Mouse (Mus musculus) right cerebral cortex, postnatal 10 days (tissue): ENCODE results near the gene Mapk11.

Experiments
- DNase-seq, 2 experiments: peaks; one replicate each; pipeline ENCODE4 v3.0.0; 2021; ENCODE audit warnings: low spot score in 2 of 2

Gene Mapk11

DNA sequence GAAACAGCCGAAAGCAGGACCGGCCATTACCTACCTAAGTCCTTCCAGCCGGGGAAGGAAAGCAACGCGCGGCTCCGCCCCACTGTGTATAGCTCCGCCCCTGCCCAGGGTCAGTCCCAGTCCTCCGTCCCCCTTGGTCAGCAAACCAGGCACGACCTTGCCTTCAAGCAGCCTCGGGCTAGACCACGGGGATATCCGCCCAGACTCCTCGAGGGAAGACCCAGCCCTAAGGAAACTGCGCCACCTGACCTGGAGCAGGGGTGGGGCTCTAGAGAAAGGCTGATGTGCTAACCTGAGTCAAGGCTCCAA, 24.4 kb upstream of the Mapk11 start:
- DNase-seq, result peak in 1 of 2 experiments; percentile 70

DNA sequence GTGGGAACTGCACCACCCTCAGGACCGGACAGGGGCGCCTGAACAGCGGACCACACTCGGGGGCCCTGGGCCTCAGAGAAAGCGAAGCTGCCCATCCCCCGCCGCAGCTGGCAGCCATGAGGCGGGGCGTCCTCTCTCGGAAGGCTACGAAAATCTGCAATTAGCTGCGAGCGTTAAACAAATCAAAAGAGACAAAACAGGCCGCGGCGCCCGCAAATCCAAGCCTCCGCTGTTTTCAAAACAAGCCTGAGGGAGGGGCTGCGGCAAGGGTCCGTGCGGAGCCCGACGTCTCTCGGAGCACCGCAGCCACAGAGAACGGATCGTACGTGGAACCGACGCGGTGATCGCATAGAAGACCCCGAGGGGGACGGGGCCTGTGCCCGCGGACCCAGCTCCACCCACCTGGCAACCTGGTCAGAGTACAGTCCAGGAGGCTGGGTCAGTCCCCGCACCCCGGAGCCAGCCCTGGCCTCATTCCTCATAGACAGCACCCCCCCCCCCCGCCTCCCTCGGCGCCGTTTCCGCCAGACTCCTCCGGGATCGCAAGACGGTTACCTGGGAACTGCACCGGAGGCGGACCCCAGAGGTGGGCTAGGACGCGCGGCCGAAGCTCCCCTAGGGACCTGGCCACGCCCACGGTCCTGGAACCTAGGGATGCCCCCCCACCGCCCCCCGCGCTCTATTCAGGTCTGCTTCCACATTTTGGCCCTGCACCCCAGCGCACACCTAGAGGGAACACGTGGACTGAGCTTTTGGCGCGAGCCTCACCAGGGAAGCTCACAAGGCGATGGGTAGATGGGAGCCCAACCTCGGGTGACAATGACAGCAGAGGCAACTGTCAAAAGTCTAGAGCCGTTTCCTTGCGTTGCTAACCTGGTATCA, 23.8 kb upstream of the Mapk11 start:
- peak; percentile 73 to 76 for DNase-seq

DNA sequence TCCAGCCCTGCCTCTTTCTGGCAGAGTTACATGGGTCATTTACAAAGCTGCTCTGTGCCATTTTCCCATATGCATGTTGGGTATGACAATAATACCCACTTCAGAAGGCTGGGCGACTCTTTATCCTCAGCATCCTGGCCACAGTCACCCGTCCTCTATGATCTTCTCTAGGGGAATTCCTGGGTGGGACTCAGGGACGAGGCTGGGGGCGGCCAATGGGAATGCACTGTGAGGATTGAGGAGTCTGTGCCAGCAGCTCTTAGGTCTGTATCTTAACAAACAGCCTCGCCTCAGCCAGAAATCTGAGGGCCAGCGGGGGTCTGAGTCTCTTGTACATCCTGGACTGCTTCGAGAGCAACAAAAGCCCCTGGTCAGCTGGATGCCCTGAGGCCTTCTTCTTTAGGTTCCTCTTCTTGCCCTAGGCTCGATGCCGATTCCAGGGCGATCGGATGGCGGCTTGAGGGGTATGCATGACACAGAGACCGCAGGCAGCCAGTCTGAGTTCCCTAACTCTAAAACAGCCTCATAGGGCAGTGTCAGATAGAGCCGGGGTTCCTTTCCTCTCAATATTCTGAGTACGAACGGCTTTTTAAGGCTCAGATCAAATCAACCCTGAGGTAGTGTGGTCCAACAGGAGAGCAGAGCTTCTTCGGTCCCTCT, 23.0 kb upstream of the Mapk11 start:
- DNase-seq, result no peak

DNA sequence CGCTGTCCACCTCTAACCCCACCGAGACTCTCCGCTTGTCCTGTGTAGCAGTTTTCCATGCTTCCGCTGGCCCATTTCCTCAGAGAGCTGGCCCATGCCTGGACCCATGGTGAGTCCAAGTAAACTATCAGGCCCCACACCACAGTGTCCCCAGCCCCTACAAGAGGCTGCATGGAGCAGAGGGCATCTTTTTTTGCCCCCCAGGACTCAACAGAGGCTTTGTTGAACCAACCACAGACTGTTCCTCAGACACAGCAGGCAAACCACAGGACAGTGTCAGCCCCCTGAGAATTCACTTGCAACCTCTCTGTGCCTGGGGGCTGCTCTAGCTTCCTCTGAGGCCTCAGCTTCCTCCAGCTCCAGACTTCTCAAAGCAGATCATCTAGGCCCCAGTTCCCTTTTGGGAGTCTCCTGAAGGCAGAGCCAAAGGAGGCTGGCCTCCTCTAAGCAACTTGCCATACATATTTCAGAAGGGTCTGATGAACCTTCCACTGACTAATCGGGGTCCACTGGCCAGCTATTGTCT, 22.2 kb upstream of the Mapk11 start:
- DNase-seq, result no peak

DNA sequence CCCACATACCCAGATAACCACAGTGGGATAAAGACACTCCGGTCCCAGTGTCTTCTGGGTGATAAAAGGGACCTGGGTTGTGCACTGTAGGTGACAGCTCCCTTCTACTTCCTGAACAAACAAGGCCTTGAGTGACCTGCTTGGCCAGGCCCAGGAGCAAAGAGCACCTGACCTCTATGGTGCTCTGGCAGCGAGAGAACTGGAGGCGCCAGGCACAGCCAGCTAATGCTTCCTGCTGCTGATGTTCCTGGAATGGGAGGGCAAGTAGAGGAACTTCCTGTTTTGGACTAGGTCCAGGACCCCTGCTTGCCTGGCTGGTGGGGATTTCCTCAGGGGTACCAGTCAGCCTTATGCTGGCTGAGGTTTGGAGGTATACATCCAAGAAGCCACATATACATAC, 20.7 kb upstream of the Mapk11 start:
- no peak for DNase-seq

DNA sequence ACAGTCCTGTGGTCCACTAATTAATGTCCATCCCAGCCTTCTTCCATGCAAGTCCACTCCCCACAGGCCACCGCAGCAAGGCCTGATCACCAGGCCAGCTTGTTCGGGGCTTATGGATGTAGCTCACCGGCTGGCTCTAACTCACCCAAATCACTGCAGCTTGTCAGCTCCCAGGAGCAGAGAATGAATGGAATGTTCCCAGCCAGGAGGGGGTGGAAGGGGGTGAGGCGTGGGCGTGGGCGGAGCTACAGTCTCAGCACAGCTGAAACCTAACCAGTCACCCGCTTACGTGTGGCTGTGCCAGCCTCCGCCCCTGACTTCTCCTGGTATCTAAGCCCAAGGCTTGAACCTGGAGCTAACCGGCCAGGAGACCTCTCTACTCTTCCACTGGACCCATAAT, 20.0 kb upstream of the Mapk11 start:
- peak; percentile 88 to 90 for DNase-seq

DNA sequence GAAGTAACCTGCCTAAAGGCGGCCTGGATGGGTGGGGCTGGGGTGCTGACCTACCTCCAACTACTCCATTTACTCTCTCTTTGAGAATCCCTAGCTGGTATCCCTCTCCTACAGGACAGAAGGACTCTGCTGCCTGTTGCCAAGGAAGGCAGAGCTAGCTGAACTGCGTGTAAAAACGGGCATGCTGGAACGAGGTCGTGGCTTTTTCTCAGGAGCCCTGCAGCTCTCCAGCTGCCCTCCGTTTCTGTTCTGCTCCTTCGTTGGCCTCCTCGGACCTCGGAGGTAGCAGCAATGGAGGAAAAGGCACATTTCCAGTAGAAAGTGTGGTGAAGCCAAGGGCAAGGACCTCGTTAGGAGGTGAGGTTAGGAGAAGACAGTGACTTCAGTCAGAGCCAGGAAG, 19.5 kb upstream of the Mapk11 start:
- DNase-seq, result no peak

DNA sequence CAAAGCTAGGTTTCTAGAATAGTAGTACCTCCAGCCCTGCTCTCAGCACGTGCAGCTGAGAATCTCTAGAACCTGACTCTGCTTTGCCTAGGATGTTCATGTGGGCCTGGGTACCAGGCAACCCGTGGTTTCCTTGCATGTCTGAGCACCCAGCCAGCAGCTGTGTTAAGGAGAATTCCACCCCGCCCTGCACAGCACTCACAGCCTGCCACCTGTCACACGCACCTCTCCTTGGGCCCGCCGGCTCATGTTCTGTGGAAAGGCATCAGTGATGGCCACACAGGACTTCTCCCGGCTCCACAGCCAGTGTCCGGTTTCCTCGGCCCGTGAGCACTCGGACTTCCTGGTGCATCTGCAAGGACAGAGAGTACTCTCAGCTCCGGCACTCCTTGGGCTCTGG, 16.1 kb upstream of the Mapk11 start:
- DNase-seq, result no peak

DNA sequence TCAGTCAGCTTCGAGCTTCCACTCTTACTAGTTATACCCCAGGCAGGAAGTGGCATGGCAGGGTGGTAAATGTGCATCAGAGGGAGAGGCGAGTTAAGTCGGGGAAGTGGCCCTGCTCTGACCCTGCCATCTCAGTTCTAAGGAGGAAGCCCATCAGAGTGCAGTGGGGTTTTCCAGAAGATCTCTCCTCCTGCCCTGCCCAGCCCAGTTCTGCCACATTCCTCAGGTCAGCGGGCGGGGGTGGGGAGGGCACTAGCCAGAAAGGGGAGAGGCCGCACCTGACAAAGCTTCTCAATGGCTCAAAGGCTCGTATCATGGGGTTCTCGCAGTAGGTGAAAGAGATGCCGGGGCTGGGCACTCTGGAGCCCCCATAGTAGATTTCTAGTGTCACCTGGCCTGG, 12.0 kb upstream of the Mapk11 start:
- DNase-seq, result no peak

DNA sequence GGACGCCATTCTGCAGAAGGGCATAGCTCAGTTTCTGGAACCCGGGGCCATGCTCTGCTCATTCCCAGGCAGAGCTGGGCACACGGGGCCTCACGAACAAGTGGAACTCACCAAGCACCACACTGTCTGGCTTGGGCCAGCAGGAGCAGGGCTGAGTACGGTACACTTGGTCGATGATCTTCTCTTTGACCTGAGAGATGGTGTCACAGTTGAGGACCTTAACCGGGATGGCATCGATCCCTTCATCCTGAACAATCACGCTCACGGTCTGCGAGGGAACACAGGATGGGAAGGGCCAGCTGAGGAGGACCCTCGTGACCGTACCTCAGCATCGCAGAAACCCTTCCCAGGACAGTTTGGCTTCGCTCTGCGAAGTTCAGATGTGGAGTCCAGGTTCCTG, 9.1 kb upstream of the Mapk11 start:
- DNase-seq, result no peak

DNA sequence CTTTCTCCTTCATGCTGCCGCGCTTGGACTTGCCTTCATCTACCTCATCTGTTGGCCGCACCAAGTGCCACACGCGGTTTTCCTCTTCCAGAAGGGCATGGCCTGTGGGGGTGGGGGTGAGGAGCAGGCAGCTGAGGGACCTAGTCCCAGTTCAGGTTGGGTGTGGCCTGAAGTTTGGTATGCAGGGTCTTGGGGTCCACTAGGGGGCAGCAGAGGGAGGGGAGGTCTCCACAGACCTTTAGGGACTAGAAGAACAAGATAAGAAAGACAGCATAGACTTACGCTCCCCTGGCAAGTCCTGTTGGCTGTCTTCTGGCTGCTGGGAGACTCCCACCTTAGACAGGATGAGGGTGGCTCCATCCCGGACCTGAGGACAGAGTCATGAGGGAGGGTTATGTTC, 8.5 kb upstream of the Mapk11 start:
- DNase-seq, result peak in 1 of 2 experiments; percentile 71

DNA sequence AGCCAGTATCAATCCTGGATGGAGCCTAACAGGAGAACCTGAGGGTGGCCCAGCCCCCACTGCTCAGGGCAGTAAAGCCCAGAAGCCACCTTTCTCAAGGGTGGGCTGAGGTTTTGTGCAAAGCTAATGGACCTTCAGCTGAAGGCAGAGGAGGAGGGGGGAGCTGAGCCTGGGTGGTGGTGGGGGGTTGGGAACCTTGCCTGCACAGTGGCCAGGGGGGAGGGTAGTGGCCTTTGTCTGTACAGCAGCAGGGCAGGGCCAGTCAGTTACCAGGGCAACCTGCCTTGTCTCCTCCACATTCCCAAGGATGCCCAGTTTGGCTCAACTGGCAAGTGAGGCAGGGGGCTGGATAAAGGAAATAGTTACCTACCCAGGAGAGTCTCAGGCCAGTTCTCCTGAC, 2.9 kb upstream of the Mapk11 start:
- no peak for DNase-seq

DNA sequence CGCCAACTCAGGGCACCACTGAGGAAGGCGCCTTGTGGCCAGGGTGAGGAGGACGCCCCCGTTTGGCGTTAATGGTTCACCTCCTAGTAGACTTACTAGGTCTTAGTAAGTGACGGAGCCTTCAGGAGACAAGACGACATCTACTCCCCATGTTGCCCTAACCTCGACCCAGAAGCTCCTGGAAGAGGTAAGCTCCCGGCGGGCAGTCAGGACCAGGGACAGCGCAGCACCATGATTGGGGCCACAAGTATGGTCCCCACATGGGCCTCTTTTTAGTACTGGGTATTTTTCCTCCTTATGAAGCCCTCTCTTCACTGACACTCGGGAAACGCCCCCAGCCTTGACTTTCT, 588 bp upstream of the Mapk11 start:
- no peak for DNase-seq

DNA sequence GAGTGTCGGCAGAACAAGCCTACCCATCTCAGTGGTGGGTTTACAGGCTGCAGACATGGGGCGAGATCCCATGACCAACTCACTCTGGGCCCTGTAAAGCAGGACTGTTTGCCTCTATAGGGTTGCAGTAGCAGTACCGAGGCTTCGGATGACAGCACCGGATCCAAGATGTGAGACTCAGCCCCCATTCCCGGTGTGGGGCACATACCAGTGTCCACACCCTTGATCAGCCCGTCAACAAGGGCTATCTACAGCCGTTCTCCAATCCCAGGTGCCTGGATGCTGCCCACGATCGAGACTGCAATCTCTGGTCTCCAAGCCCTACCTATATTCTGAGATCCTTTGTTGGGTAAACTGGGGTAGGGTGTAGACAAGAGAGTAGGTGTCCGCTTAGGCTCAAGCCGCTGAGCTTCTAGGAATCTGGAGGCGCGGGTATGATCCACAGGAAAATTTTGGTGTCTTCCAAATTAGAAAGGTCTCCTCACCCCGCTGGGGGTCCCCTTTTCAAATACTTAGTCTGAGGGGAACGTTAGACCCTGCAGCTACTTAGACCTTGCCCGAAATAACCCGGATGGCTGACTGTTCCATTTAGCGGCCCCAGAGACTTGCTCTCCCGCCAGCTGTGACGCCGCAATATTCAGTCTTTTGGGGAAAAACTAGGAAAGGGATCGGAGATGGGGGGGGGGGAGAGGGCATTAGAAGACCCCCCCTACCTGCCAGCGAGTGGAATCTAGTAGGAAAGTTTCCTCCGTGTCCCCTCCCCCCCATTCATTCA, 745 bp downstream of the Mapk11 start:
- no peak for DNase-seq

DNA sequence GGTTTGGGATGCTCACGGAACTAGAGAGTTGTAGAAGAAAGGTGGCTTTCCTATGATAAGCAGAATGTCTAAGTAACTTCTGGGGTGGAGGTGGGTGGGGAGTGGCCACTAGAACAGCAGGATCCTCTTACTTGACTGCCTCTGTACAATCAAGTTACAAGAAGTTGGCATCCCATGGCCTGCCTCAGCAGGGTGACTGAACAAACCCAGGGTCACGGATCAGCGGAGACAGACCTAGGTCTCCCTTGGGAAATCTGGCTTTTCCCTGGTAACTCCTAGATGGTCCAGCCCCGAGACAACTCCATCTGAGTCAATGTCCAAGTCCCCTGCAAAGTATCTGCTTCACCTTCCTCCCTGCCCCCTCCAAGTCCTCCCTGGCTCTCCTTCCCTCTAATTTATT, 1.5 kb downstream of the Mapk11 start:
- DNase-seq, result no peak

DNA sequence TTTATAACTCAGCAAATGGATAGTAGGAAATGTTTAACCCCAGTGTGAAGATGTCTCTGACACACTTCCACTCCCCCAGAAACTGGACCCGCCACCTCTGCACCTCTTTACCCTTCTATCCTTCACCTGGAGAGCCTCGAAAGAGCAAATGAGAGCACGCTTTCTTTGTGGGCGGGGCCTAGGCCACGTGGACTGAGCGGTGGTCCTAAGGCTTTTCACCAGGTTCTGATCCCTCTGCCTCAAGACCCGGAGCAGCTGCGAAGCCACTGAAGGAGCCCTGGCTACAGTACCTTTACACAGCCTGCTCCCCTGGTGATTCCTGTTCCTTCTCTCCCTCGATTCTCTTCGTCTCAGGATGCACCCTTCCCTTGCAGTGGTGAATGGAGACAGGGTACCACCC, 2.0 kb downstream of the Mapk11 start:
- DNase-seq, result no peak

DNA sequence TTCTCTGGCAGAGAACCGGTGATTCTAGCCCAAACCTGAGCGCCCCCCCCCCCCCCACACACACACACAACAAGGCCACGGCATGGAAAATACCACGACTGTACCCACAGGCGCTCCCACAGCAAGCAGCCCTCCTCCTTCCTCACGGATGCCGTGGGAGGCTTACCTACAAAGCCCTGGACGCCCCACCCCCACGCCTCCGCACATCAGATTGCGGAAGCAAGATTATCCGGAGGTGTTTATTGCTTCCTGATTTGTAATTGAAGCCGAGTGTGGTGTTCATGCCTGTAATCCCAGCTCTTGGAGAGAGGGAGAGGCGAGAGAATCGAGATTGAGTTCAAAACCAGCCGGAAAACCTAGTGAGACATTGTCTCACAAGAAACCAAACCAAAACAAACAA, 2.4 kb downstream of the Mapk11 start:
- no peak for DNase-seq

DNA sequence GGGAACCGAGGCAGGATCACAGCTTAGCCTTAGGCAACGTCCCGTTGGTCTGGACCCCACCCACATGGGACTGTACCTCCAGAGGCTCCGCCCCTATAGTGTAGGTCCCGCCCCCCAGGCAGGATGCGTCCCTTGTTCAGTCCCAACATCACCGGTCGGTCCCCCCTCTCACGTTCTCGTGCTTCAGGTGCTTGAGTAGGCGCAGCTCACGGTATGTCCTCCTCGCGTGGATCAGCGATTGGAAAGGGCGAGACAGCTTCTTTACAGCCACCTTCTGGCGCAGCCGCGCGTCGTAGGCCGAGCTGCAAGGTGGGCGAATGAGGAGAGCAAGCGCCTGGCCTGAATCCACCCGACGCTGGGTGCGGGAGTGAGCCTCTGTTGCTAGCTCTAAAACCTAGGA, 2.9 kb downstream of the Mapk11 start:
- peak; percentile 72 to 74 for DNase-seq

DNA sequence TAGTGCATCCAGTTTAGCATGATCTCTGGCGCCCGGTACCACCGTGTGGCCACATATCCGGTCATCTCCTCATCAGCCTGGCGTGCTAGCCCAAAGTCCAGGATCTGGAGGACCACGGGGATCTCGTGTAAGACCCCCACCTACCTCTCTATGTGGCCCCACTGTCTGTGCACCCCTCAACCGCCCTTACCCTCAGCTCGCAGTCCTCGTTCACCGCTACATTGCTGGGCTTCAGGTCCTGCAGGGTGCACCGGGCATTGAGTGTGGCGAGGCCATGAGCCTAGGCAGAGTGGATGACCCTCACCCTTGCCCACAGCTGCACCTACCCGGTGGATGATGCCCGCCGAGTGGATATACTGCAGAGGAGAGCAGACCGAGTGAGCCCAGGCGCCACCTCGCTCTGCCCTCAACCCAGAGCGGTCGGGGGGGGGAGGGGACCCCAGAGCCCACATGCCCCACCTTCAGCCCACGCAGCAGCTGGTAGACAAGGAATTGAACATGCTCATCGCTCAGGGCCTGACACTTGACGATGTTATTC, 3.5 kb downstream of the Mapk11 start:
- DNase-seq, result no peak

DNA sequence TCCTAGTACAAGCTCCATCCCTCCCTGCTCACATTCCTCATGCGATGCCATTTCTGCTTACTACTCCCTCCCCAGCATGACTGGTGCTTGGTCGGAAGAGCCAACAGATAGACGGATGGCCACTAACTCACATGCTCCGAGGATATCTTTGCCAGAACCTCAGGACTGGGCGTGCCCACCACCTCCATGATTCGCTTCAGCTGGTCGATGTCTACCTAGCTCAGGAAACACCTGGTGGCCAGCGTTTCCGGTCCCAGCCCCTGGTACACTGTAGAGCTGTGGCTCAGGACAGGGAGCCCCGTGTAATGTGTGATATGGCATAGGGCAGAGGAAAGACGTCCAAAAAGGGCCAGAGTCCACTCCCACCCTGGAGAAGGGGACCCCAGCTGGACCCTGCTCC, 4.5 kb downstream of the Mapk11 start:
- DNase-seq, result no peak

DNA sequence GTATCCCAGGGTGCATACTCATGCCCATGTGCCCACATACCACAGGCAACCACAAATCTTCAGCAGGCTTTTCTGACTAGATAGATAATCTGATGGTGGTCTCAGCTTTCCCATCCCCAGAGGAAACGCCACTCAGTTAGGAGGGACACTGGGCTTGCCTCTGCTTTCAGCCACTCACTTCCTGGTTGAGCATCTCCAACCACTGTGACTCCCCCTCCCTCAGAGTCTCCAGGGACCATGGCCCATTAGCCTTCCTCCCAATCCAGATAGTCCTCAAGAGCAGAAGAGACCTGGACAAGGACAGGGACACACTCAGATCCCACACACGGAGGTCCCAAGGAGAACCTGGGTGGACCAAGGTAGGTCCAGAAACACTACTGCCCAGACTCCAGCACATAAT, 6.3 kb downstream of the Mapk11 start:
- no peak for DNase-seq

DNA sequence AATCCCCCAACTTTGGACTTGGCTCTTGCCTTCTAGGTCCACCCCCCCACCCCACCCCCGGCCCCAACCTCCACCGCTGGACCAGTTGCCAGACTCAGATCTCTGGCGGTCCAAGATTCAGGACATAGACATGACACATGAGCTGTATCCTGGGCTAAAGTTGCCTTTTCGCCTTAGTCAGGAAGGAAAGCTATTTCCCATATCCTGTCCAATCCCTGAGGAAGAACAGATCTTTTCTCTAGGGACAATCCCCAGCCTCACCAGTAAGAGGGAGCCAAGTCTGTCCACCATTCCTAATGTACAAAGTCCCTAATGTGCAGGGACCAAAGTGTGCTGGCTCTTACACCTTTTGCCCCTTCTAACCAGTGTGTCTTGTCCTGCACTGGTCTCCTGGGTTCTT, 7.5 kb downstream of the Mapk11 start:
- DNase-seq, result no peak
